Mouse (Mus musculus): ENCODE results near the gene Thop1.

DNA sequence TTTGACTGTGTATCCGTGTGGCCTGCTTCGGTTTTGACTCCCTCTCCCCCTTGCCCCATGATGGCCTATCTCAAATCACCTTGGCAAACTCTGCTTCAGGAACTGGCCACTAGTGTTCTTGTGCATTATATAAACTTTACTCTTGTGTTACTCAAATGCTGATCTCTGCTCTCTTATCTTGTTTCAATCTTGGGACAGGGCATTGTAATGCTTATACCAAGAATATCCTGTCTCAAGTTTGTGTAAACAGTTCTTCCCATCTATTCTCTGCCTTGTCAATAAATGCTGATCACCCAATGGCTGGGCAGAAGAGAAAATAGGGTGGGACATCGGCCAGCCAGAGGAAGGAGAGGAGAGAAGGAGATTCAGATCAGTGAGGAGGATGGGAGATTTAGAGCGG lies 7.1 kb upstream of the Thop1 start:
- TF ChIP-seq CTCF (IDR thresholded peaks at IDR 0.05; ENCODE audit: control insufficient read depth, insufficient read depth, insufficient read length) (no peak), MAX (IDR thresholded peaks at IDR 0.05) (no peak)

Measured in C2C12 (cell line).